In genomic region chr8:120051006-120051405, GRCm38 (mm10) we compare ENCODE assay signal across 15 mouse cellular contexts. TPM values are rescaled to one million over a fixed set of nuclear protein-coding genes. Genes with fewer than 3 reads are reported as not detected.
DNase-seq lines count a peak whose midpoint lies in the region; ATAC-seq lines count a peak whose summit lies in the region.
"Had no signal": no experiment of that assay in that cellular context is flagged by ENCODE, and none has a peak within 500 bp of the region (broad histone marks: within the 10 kb centered on the region; RNA-seq: fewer than 3 reads in every experiment).

No protein-coding gene starts in this region.

- WGBS in kidney, embryonic 16.5 days: 32% methylated on average over 4 of the region's 4 CpGs

- no peak for ATAC-seq in kidney, embryonic 16.5 days (ENCODE audit: low FRiP score, low TSS enrichment)
- ATAC-seq in hematopoietic stem cell, adult 5-6 weeks (replicated peaks in 1 of 2; ENCODE audit: insufficient read depth in 1 of 2, low FRiP score in 2 of 2, low TSS enrichment in 1 of 2, low read depth in 1 of 2, poor library complexity in 2 of 2, severe bottlenecking in 2 of 2): peak; percentile 34 to 46
- ATAC-seq: hindbrain, embryonic 16.5 days; midbrain, embryonic 13.5 days; Patski had no signal

- peaks cover 3% of the 10 kb centered on the region; the same call in 1 of the 2 replicates for H3K4me1 ChIP-seq in kidney, embryonic 16.5 days (ENCODE audit: insufficient read depth, low read length)
- H3K4me1 ChIP-seq: liver, embryonic 13.5 days had no signal

- no peak overlapping the region for H3K27ac ChIP-seq in kidney, embryonic 16.5 days (ENCODE audit: low read length)
- H3K27ac ChIP-seq: liver, embryonic 13.5 days; midbrain, embryonic 13.5 days had no signal

- peak; percentile 69 for DNase-seq in adrenal gland, adult 2 months
- DNase-seq in adrenal gland, adult 18-20 months (ENCODE audit: low spot score in 2 of 2): no peak
- peak; percentile 43 for DNase-seq in kidney, postnatal 10 days
- peak; percentile 50 to 52 for DNase-seq in thymus, postnatal 10 days (ENCODE audit: low spot score in 2 of 2)
- DNase-seq in ovary, postnatal 14 days (ENCODE audit: low spot score): no peak
- DNase-seq in spleen, postnatal 36 days (ENCODE audit: low spot score in 2 of 2): no peak
- DNase-seq: cerebellum, postnatal 14 days; gastrocnemius, postnatal 36 days; layer of hippocampus, postnatal 36 days; liver, embryonic 13.5 days had no signal

- H3K36me3 ChIP-seq in kidney, embryonic 16.5 days (ENCODE audit: insufficient read depth, low read length): no peaks in the 10 kb centered on the region
- H3K36me3 ChIP-seq: liver, embryonic 13.5 days; midbrain, embryonic 13.5 days had no signal

- H3K27me3 ChIP-seq in kidney, embryonic 16.5 days (ENCODE audit: insufficient read depth, low read length): no peaks in the 10 kb centered on the region
- H3K27me3 ChIP-seq: midbrain, embryonic 13.5 days; Patski had no signal

- no peak overlapping the region for H3K4me3 ChIP-seq in kidney, embryonic 16.5 days (ENCODE audit: low read length)
- H3K4me3 ChIP-seq: liver, embryonic 13.5 days; midbrain, embryonic 13.5 days had no signal

- no peaks in the 10 kb centered on the region; the same call in 1 of the 2 replicates for H3K9me3 ChIP-seq in kidney, embryonic 16.5 days (ENCODE audit: low read length)
- H3K9me3 ChIP-seq: liver, embryonic 13.5 days; midbrain, embryonic 13.5 days had no signal

- no peak overlapping the region for H3K9ac ChIP-seq in kidney, embryonic 16.5 days (replicated peaks; ENCODE audit: low read length)
- H3K9ac ChIP-seq: liver, embryonic 13.5 days; midbrain, embryonic 13.5 days had no signal

- no peak overlapping the region for H3K4me2 ChIP-seq in kidney, embryonic 16.5 days (replicated peaks; ENCODE audit: low read depth, low read length)
- H3K4me2 ChIP-seq: liver, embryonic 13.5 days; midbrain, embryonic 13.5 days had no signal

RNA-seq across cellular contexts. Expression of gene Zdhhc7, which starts 50.3 kb away (rescaled TPM):
- 10 to 100 TPM; 41.2 to 55.9 TPM for total RNA-seq in adrenal gland, adult 2 months (2021)
- 104 and 124 TPM in 2 replicates for polyA plus RNA-seq in adrenal gland, adult 2 months (2012; rRNA removed)
- 10 to 100 TPM; 39.5 to 57.7 TPM for total RNA-seq in adrenal gland, adult 18-20 months (2021)
- 36.2 and 37.4 TPM in 2 replicates for polyA plus RNA-seq in kidney, embryonic 16.5 days (2015; fragmentation: Nextera tagmentation; extraction: Ambion mirVana)
- total RNA-seq in hematopoietic stem cell, adult 5-6 weeks (2017): 16.1 and 18.4 TPM in 2 replicates

RNA-seq across cellular contexts. Expression of gene Crispld2, which starts 58.8 kb away (rescaled TPM):
- total RNA-seq in adrenal gland, adult 2 months (2021): 10 to 100 TPM; 15.5 to 19.5 TPM
- polyA plus RNA-seq in adrenal gland, adult 2 months (2012; rRNA removed): 17.6 and 20.4 TPM in 2 replicates
- 10 to 100 TPM in 1 of 2 experiments, 1 to 10 TPM in 1; 9.5 to 12.8 TPM for total RNA-seq in adrenal gland, adult 18-20 months (2021)
- 8.7 and 10.1 TPM in 2 replicates for polyA plus RNA-seq in kidney, embryonic 16.5 days (2015; fragmentation: Nextera tagmentation; extraction: Ambion mirVana)
- 2.1 and 6.6 TPM in 2 replicates for total RNA-seq in hematopoietic stem cell, adult 5-6 weeks (2017)

Comparison
In these comparisons a context has a peak if more than half of its experiments do, and no peak if none do; other contexts are left out.
1. DNase-seq: peak in adrenal gland, adult 2 months (single experiment), kidney, postnatal 10 days (single experiment) and thymus, postnatal 10 days (2 of 2); none in adrenal gland, adult 18-20 months (0 of 2), ovary, postnatal 14 days (single experiment) and spleen, postnatal 36 days (0 of 2).